Mouse (Mus musculus) cerebellum, adult 2 months (tissue): ENCODE measurements around the gene Dop1a.

Experiments
- CTCF ChIP-seq: fragments of 200-500 bp; IDR thresholded peaks from 2 replicates; pipeline ENCODE4 v1.5.1; 2011; ENCODE audit warnings: low read depth, mild to moderate bottlenecking, control low read depth, low read length, moderate library complexity, borderline replicate concordance; ENCODE audit not compliant: insufficient read depth
- POLR2A ChIP-seq: fragments of 200-500 bp; IDR thresholded peaks from 2 replicates; pipeline ENCODE4 v1.6.1; 2011; ENCODE audit warnings: low read length, control low read depth, borderline replicate concordance; ENCODE audit not compliant: insufficient read depth

GRCm38 (mm10) chr9:86587019-86587795 is 120.3 kb downstream of the Dop1a start:
- TF ChIP-seq POLR2A, result no peak
- no peak for TF ChIP-seq CTCF
